Mouse (Mus musculus): ENCODE data around the gene Gm3591.
"Not testable (repeated sequence)": the region's sequence is repeated elsewhere in the genome, so short reads cannot be mapped to it uniquely, and the experiment has no call there.

The Gm3591 gene

GRCm38 (mm10) chr14:6412382-6412781, at the start of gene Gm3591:
Gene Gm3591, minus strand, starts transcription at chr14:6412482.
- DNase-seq (ENCODE audit: low spot score): not testable (repeated sequence)

- not testable (repeated sequence) for DNase-seq (ENCODE audit: low spot score)
Observed at GRCm38 (mm10) chr14:6444511-6444910, 32.2 kb upstream of the Gm3591 start, which contains the start of gene Gm3594. Gene Gm3594, minus strand, starts transcription at chr14:6444611.

GRCm38 (mm10) chr14:6440774-6441173, 28.5 kb upstream of the Gm3591 start:
- not testable (repeated sequence) for DNase-seq (ENCODE audit: low spot score)

GRCm38 (mm10) chr14:6440206-6440605, 27.9 kb upstream of the Gm3591 start:
- DNase-seq (ENCODE audit: low spot score): not testable (repeated sequence)

GRCm38 (mm10) chr14:6426766-6427165, 14.5 kb upstream of the Gm3591 start:
- not testable (repeated sequence) for DNase-seq (ENCODE audit: low spot score)

GRCm38 (mm10) chr14:6426353-6426752, 14.1 kb upstream of the Gm3591 start:
- not testable (repeated sequence) for DNase-seq (ENCODE audit: low spot score)

GRCm38 (mm10) chr14:6390219-6390618, 22.1 kb downstream of the Gm3591 start, which contains the start of gene Gm16440:
Gene Gm16440, minus strand, starts transcription at chr14:6390319.
- not testable (repeated sequence) for DNase-seq (ENCODE audit: low spot score)

Measured in lung, postnatal 25 days (tissue).